Mouse (Mus musculus) embryonic facial prominence, embryonic 12.5 days (tissue): ENCODE data around the gene Elavl3. TPM values are rescaled to one million over a fixed set of nuclear protein-coding genes. Genes with fewer than 3 reads are reported as not detected.

Experiments
- ATAC-seq: fragments of 200-750 bp; cut with Nextera tagmentation; 2 replicates; pipeline ENCODE4 v1.8.0; 2017; ENCODE audit not compliant: insufficient number of reproducible peaks, insufficient read depth, low FRiP score, low TSS enrichment
- H3K27ac ChIP-seq: fragments of 300-500 bp; sonication (generic); 2 replicates; pipeline ENCODE4 v1.5.1; 2016; ENCODE audit warnings: mild to moderate bottlenecking
- H3K27me3 ChIP-seq: fragments of 300-500 bp; sonication (generic); 2 replicates; pipeline ENCODE4 v1.6.1; 2016; ENCODE audit warnings: mild to moderate bottlenecking, moderate library complexity
- H3K36me3 ChIP-seq: fragments of 300-500 bp; sonication (generic); 2 replicates; pipeline ENCODE4 v1.6.1; 2016; ENCODE audit warnings: mild to moderate bottlenecking
- H3K4me1 ChIP-seq: fragments of 300-500 bp; sonication (generic); 2 replicates; pipeline ENCODE4 v1.6.1; 2016
- H3K4me2 ChIP-seq: fragments of 300-500 bp; sonication (generic); replicated peaks from 2 replicates; pipeline ENCODE4 v1.6.1; 2016; ENCODE audit warnings: mild to moderate bottlenecking, moderate library complexity
- H3K4me3 ChIP-seq: fragments of 300-500 bp; sonication (generic); 2 replicates; pipeline ENCODE4 v1.5.1; 2016; ENCODE audit warnings: mild to moderate bottlenecking
- H3K9ac ChIP-seq: fragments of 300-500 bp; sonication (generic); 2 replicates; pipeline ENCODE4 v1.6.1; 2016; ENCODE audit warnings: mild to moderate bottlenecking, moderate library complexity
- H3K9me3 ChIP-seq: fragments of 300-500 bp; sonication (generic); 2 replicates; pipeline ENCODE4 v1.6.1; 2016; ENCODE audit warnings: mild to moderate bottlenecking, moderate library complexity
- WGBS: fragments of 180-500 bp; shearing (Covaris S2); methylation state at CpG from one replicate; pipeline ENCODE4 v1.1.7; 2016; 5-methylcytosine and 5-hydroxymethylcytosine counted together
- polyA plus RNA-seq: library from polyadenylated mRNA; unstranded; fragments of >200 nt; fragmentation: Nextera tagmentation; extraction: Ambion mirVana; gene quantifications from 2 replicates; pipeline ENCODE4 v1.2.1, GENCODE M21; 2016

Gene Elavl3
- 6.4 and 8.2 TPM in 2 replicates for polyA plus RNA-seq

DNA sequence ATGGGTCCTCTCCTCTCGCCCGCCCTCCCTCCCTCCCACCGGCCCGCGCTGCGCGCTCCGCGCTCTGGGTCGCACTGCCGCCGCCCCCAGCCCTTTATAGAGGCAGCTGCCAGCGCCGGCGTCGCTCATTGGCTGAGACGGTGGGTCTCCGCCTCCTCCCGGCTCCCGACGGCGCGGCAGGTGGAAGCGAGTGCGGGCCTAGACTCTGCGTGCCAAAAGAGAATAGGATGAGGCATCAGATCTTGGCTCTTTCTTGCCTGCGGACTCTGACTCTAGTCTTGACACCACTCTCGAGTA is at the start of gene Elavl3:
Elavl3 (minus strand) TSS at position 66 of the 297 bp plus-strand sequence.
- peak within 1 kb of the TSS; percentile 69 for H3K4me2 ChIP-seq
- H3K27me3 ChIP-seq, result peaks cover 73% of the 10 kb centered on the region
- H3K9ac ChIP-seq, result peak within 1 kb of the TSS; percentile 39
- peaks cover 25% of the 10 kb centered on the region for H3K4me1 ChIP-seq
- peaks cover 2% of the 10 kb centered on the region for H3K36me3 ChIP-seq
- 2% methylated on average over 18 of the region's 28 CpGs for WGBS
- peak within 1 kb of the TSS; percentile 45 for H3K4me3 ChIP-seq
- peak within 1 kb of the TSS; percentile 56; the same call in 1 of the 2 replicates for H3K27ac ChIP-seq
- no peaks in the 10 kb centered on the region for H3K9me3 ChIP-seq
- ATAC-seq, result peak; percentile 53

GRCm38 (mm10) chr9:22099922-22100321 is 48.1 kb upstream of the Elavl3 start:
- 0 out of 2 replicates have a peak overlapping the region, but pooled peaks have one; percentile 5 for H3K4me3 ChIP-seq
- no peak overlapping the region for H3K9ac ChIP-seq
- H3K4me2 ChIP-seq, result peak overlapping the region; percentile 10; the same call in 1 of the 2 replicates
- H3K27me3 ChIP-seq, result peaks cover 37% of the 10 kb centered on the region
- peaks cover 9% of the 10 kb centered on the region; the same call in 1 of the 2 replicates for H3K4me1 ChIP-seq
- ATAC-seq, result no peak
- H3K36me3 ChIP-seq, result no peaks in the 10 kb centered on the region
- no peaks in the 10 kb centered on the region for H3K9me3 ChIP-seq
- no peak overlapping the region for H3K27ac ChIP-seq
- 3% methylated on average over 18 of the region's 18 CpGs for WGBS

DNA sequence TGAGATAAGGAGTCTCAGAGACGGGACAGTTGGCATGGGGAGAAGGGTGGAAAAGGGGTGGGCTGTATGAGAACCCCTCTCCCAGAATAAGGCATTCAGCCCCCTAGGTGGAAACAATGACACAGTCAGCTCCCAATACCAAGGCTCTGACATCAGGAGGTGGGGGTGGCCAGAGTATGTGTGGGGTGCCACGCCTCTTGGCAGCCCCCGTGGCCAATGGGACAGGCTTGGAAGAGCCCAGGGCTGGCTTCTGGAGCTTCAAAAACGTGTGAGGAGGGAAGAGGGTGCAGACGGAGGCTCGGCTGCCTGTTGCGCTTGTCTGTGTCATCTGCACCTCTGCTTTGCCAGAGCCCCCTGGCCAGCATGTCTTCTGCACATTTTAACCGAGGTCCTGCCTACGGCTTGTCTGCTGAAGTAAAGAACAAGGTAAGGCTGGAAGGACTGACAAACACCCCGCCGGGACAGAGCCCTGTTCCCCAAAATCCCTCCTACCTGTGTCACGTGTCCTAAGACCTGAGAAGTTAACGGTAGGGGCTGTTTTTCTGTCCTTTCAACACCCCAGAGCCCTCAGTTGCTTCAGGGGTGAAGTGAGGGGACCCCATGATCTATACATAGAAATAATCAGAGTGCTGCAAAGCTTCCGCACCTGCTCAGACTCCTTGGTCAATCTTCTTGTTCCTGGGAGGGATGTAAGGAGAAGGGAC is 47.3 kb upstream of the Elavl3 start, which contains the start of gene Cnn1:
Cnn1 (plus strand) TSS at position 224 of the 704 bp plus-strand sequence.
- 5% methylated on average over 14 of the region's 14 CpGs for WGBS
- H3K36me3 ChIP-seq, result no peaks in the 10 kb centered on the region
- no peak for ATAC-seq
- peak within 1 kb of the TSS; percentile 16 for H3K4me2 ChIP-seq
- 0 out of 2 replicates have a peak within 1 kb of the TSS, but pooled peaks have one; percentile 5 for H3K4me3 ChIP-seq
- no peaks in the 10 kb centered on the region for H3K9me3 ChIP-seq
- H3K27me3 ChIP-seq, result peaks cover 37% of the 10 kb centered on the region
- H3K4me1 ChIP-seq, result peaks cover 9% of the 10 kb centered on the region; the same call in 1 of the 2 replicates
- no peak within 1 kb of the TSS for H3K27ac ChIP-seq
- H3K9ac ChIP-seq, result no peak within 1 kb of the TSS

GRCm38 (mm10) chr9:22095854-22096307 is 44.1 kb upstream of the Elavl3 start:
- peaks cover 9% of the 10 kb centered on the region; the same call in 1 of the 2 replicates for H3K4me1 ChIP-seq
- H3K27me3 ChIP-seq, result peaks cover 28% of the 10 kb centered on the region
- H3K4me2 ChIP-seq, result peak overlapping the region; percentile 51
- H3K27ac ChIP-seq, result no peak overlapping the region
- H3K9me3 ChIP-seq, result no peaks in the 10 kb centered on the region
- H3K36me3 ChIP-seq, result no peaks in the 10 kb centered on the region
- 2% methylated on average over 24 of the region's 24 CpGs for WGBS
- 0 out of 2 replicates have a peak overlapping the region, but pooled peaks have one; percentile 28 for H3K9ac ChIP-seq
- ATAC-seq, result peak; percentile 65; the same call in 1 of the 2 replicates
- peak overlapping the region; percentile 24 for H3K4me3 ChIP-seq

GRCm38 (mm10) chr9:22092746-22093145 is 40.9 kb upstream of the Elavl3 start:
- Histone ChIP-seq H3K4me3 (no peak overlapping the region), H3K4me1 (no peaks in the 10 kb centered on the region), H3K27ac (no peak overlapping the region), H3K4me2 (no peak overlapping the region), H3K36me3 (no peaks in the 10 kb centered on the region), H3K27me3 (no peaks in the 10 kb centered on the region), H3K9ac (no peak overlapping the region), H3K9me3 (no peaks in the 10 kb centered on the region)
- no peak for ATAC-seq
- 82% methylated on average over 6 of the region's 6 CpGs for WGBS

GRCm38 (mm10) chr9:22089986-22090385 is 38.2 kb upstream of the Elavl3 start:
- no peak overlapping the region for H3K9ac ChIP-seq
- peaks cover 6% of the 10 kb centered on the region for H3K4me1 ChIP-seq
- 83% methylated on average over 7 of the region's 7 CpGs for WGBS
- no peak overlapping the region for H3K4me3 ChIP-seq
- no peaks in the 10 kb centered on the region for H3K9me3 ChIP-seq
- H3K27ac ChIP-seq, result no peak overlapping the region
- ATAC-seq, result no peak
- H3K4me2 ChIP-seq, result no peak overlapping the region
- H3K27me3 ChIP-seq, result no peaks in the 10 kb centered on the region
- no peaks in the 10 kb centered on the region for H3K36me3 ChIP-seq

DNA sequence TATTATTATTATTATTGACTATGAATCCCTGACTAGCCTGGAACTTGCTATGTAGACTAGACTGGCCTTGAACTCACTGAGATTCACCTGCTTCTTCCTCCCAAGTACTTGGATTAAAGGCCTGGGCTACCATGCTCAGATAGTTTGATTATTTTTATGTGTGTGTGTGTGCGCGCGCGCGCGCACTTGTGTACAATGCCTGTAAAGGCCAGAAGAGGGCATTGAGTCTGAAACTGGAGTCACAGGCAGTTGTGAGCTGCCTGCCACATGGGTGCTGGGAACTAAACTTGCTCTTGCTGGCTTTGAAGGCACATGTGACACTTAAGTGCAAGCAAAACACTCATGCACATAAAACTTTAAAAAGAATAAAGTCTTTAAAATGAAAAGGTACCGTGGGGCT is 37.5 kb upstream of the Elavl3 start:
- no peak for ATAC-seq
- no peak overlapping the region for H3K4me3 ChIP-seq
- H3K36me3 ChIP-seq, result no peaks in the 10 kb centered on the region
- H3K9me3 ChIP-seq, result no peaks in the 10 kb centered on the region
- H3K27me3 ChIP-seq, result no peaks in the 10 kb centered on the region
- H3K4me1 ChIP-seq, result peaks cover 11% of the 10 kb centered on the region
- 97% methylated on average over 7 of the region's 7 CpGs for WGBS
- no peak overlapping the region for H3K9ac ChIP-seq
- no peak overlapping the region for H3K27ac ChIP-seq
- H3K4me2 ChIP-seq, result no peak overlapping the region

- Histone ChIP-seq H3K27ac (no peak overlapping the region), H3K4me3 (no peak overlapping the region), H3K36me3 (no peaks in the 10 kb centered on the region), H3K9ac (no peak overlapping the region), H3K27me3 (no peaks in the 10 kb centered on the region), H3K9me3 (no peaks in the 10 kb centered on the region), H3K4me1 (peaks cover 11% of the 10 kb centered on the region), H3K4me2 (no peak overlapping the region; the same call in 1 of the 2 replicates)
- 88% methylated on average over 2 of the region's 2 CpGs for WGBS
- no peak for ATAC-seq
Observed at GRCm38 (mm10) chr9:22087034-22087618, 35.3 kb upstream of the Elavl3 start.

GRCm38 (mm10) chr9:22086012-22086411 is 34.2 kb upstream of the Elavl3 start:
- Histone ChIP-seq H3K27ac (peak overlapping the region; percentile 51), H3K27me3 (no peaks in the 10 kb centered on the region), H3K9me3 (no peaks in the 10 kb centered on the region), H3K4me1 (peaks cover 11% of the 10 kb centered on the region), H3K9ac (peak overlapping the region; percentile 72), H3K36me3 (no peaks in the 10 kb centered on the region), H3K4me3 (peak overlapping the region; percentile 82), H3K4me2 (peak overlapping the region; percentile 67)
- 71% methylated on average over 6 of the region's 6 CpGs for WGBS
- no peak for ATAC-seq

- Histone ChIP-seq H3K9me3 (no peaks in the 10 kb centered on the region), H3K9ac (peak within 1 kb of the TSS; percentile 72), H3K4me3 (peak within 1 kb of the TSS; percentile 82), H3K4me2 (peak within 1 kb of the TSS; percentile 67), H3K36me3 (no peaks in the 10 kb centered on the region), H3K27ac (peak within 1 kb of the TSS; percentile 51), H3K4me1 (peaks cover 11% of the 10 kb centered on the region), H3K27me3 (no peaks in the 10 kb centered on the region)
- WGBS, result under 1% methylated on average over 48 of the region's 48 CpGs
- ATAC-seq, result peak; percentile 94
Observed at GRCm38 (mm10) chr9:22085022-22085834, 33.4 kb upstream of the Elavl3 start, which contains the start of gene Ecsit. Gene Ecsit, minus strand, starts transcription at chr9:22085438.

- Histone ChIP-seq H3K4me1 (peaks cover 11% of the 10 kb centered on the region), H3K27me3 (no peaks in the 10 kb centered on the region), H3K9me3 (no peaks in the 10 kb centered on the region), H3K4me2 (peak overlapping the region; percentile 67), H3K4me3 (peak overlapping the region; percentile 82), H3K9ac (peak overlapping the region; percentile 72), H3K27ac (0 out of 2 replicates have a peak overlapping the region, but pooled peaks have one; percentile 9), H3K36me3 (no peaks in the 10 kb centered on the region)
- WGBS, result 31% methylated on average over 4 of the region's 4 CpGs
- ATAC-seq, result no peak
Observed at GRCm38 (mm10) chr9:22084667-22085021, 32.8 kb upstream of the Elavl3 start.
